Mouse (Mus musculus): ENCODE measurements at regions not wholly inside any gene's neighbourhood (a gene's known extent, or its start where the extent isn't known, plus 50 kb on each side); places are given as distances from the start of the nearest gene placed in this dataset.

GRCm38 (mm10) chr13:79453227-79453626 is 1253.7 kb upstream of the Nr2f1 start:
- in situ Hi-C loops (cut with MboI; ENCODE audit: low pct_unique_long_range_greater_than_20kb), result no loop called here
- H3K27me3 ChIP-seq, result no peaks in the 10 kb centered on the region
- ChIA-PET CTCF (no interaction called here), POLR2A (no interaction called here)
- DNase-seq (ENCODE audit: low read depth, low spot score) (no peak), ATAC-seq (no peak)
- no peak for TF ChIP-seq CTCF (IDR thresholded peaks at IDR 0.05)

- H3K27me3 ChIP-seq, result no peaks in the 10 kb centered on the region
- no peak for DNase-seq (ENCODE audit: low read depth, low spot score)
- in situ Hi-C loops (cut with MboI; ENCODE audit: low pct_unique_long_range_greater_than_20kb), result no loop called here
- no peak for ATAC-seq
- TF ChIP-seq CTCF (IDR thresholded peaks at IDR 0.05), result no peak
- ChIA-PET CTCF (no interaction called here), POLR2A (no interaction called here)
Observed at GRCm38 (mm10) chr13:79443113-79443512, 1243.6 kb upstream of the Nr2f1 start.

GRCm38 (mm10) chr13:79442701-79443100 is 1243.1 kb upstream of the Nr2f1 start:
- DNase-seq (ENCODE audit: low read depth, low spot score), result no peak
- ChIA-PET POLR2A (no interaction called here), CTCF (no interaction called here)
- no peaks in the 10 kb centered on the region for H3K27me3 ChIP-seq
- in situ Hi-C loops (cut with MboI; ENCODE audit: low pct_unique_long_range_greater_than_20kb), result no loop called here
- ATAC-seq, result no peak
- no peak for TF ChIP-seq CTCF (IDR thresholded peaks at IDR 0.05)

GRCm38 (mm10) chr13:79431465-79431864 is 1231.9 kb upstream of the Nr2f1 start:
- no peak for TF ChIP-seq CTCF (IDR thresholded peaks at IDR 0.05)
- no peak for DNase-seq (ENCODE audit: low read depth, low spot score)
- H3K27me3 ChIP-seq, result peaks cover 3% of the 10 kb centered on the region
- CTCF ChIA-PET, result no interaction called here
- in situ Hi-C loops (cut with MboI; ENCODE audit: low pct_unique_long_range_greater_than_20kb), result no loop called here
- POLR2A ChIA-PET, result no interaction called here
- ATAC-seq, result no peak

- in situ Hi-C loops (cut with MboI; ENCODE audit: low pct_unique_long_range_greater_than_20kb), result no loop called here
- ATAC-seq (no peak), DNase-seq (ENCODE audit: low read depth, low spot score) (no peak)
- CTCF ChIA-PET, result no interaction called here
- peaks cover 3% of the 10 kb centered on the region for H3K27me3 ChIP-seq
- TF ChIP-seq CTCF (IDR thresholded peaks at IDR 0.05), result no peak
- POLR2A ChIA-PET, result no interaction called here
Observed at GRCm38 (mm10) chr13:79430987-79431386, 1231.4 kb upstream of the Nr2f1 start.

- CTCF ChIA-PET, result no interaction called here
- no peak for TF ChIP-seq CTCF (IDR thresholded peaks at IDR 0.05)
- DNase-seq (ENCODE audit: low read depth, low spot score) (no peak), ATAC-seq (no peak)
- POLR2A ChIA-PET, result no interaction called here
- H3K27me3 ChIP-seq, result peaks cover 3% of the 10 kb centered on the region
- in situ Hi-C loops (cut with MboI; ENCODE audit: low pct_unique_long_range_greater_than_20kb), result no loop called here
Observed at GRCm38 (mm10) chr13:79430562-79430961, 1231.0 kb upstream of the Nr2f1 start.

GRCm38 (mm10) chr13:79417841-79418240 is 1218.3 kb upstream of the Nr2f1 start:
- CTCF ChIA-PET, result no interaction called here
- no peak for TF ChIP-seq CTCF (IDR thresholded peaks at IDR 0.05)
- DNase-seq (ENCODE audit: low read depth, low spot score), result no peak
- POLR2A ChIA-PET, result no interaction called here
- H3K27me3 ChIP-seq, result no peaks in the 10 kb centered on the region
- ATAC-seq, result no peak
- in situ Hi-C loops (cut with MboI; ENCODE audit: low pct_unique_long_range_greater_than_20kb), result no loop called here

GRCm38 (mm10) chr13:79400082-79400481 is 1200.5 kb upstream of the Nr2f1 start:
- ATAC-seq (no peak), DNase-seq (ENCODE audit: low read depth, low spot score) (no peak)
- H3K27me3 ChIP-seq, result no peaks in the 10 kb centered on the region
- CTCF ChIA-PET, result no interaction called here
- in situ Hi-C loops (cut with MboI; ENCODE audit: low pct_unique_long_range_greater_than_20kb), result no loop called here
- no peak for TF ChIP-seq CTCF (IDR thresholded peaks at IDR 0.05)
- POLR2A ChIA-PET, result no interaction called here

- ATAC-seq (no peak), DNase-seq (ENCODE audit: low read depth, low spot score) (no peak)
- in situ Hi-C loops (cut with MboI; ENCODE audit: low pct_unique_long_range_greater_than_20kb), result no loop called here
- POLR2A ChIA-PET, result no interaction called here
- H3K27me3 ChIP-seq, result no peaks in the 10 kb centered on the region
- no peak for TF ChIP-seq CTCF (IDR thresholded peaks at IDR 0.05)
- CTCF ChIA-PET, result no interaction called here
Observed at GRCm38 (mm10) chr13:79393938-79394337, 1194.4 kb upstream of the Nr2f1 start.

GRCm38 (mm10) chr13:79387928-79388327 is 1188.4 kb upstream of the Nr2f1 start:
- no peaks in the 10 kb centered on the region for H3K27me3 ChIP-seq
- CTCF ChIA-PET, result interaction anchor here (1.3 kb wide), 1 partner anchor 11 kb away, joined by 3 read pairs; no protein-coding TSS in a partner anchor
- POLR2A ChIA-PET, result no interaction called here
- no peak for TF ChIP-seq CTCF (IDR thresholded peaks at IDR 0.05)
- ATAC-seq (no peak), DNase-seq (ENCODE audit: low read depth, low spot score) (no peak)
- in situ Hi-C loops (cut with MboI; ENCODE audit: low pct_unique_long_range_greater_than_20kb), result no loop called here

GRCm38 (mm10) chr13:79341494-79341893 is 1141.9 kb upstream of the Nr2f1 start:
- ATAC-seq (no peak), DNase-seq (ENCODE audit: low read depth, low spot score) (no peak)
- ChIA-PET CTCF (no interaction called here), POLR2A (no interaction called here)
- in situ Hi-C loops (cut with MboI; ENCODE audit: low pct_unique_long_range_greater_than_20kb), result no loop called here
- peaks cover 17% of the 10 kb centered on the region for H3K27me3 ChIP-seq
- no peak for TF ChIP-seq CTCF (IDR thresholded peaks at IDR 0.05)

- DNase-seq (ENCODE audit: low read depth, low spot score) (no peak), ATAC-seq (no peak)
- POLR2A ChIA-PET, result no interaction called here
- CTCF ChIA-PET, result interaction anchor here (1.2 kb wide), 1 partner anchor 14 kb away, joined by 4 read pairs; no protein-coding TSS in a partner anchor
- in situ Hi-C loops (cut with MboI; ENCODE audit: low pct_unique_long_range_greater_than_20kb), result no loop called here
- TF ChIP-seq CTCF (IDR thresholded peaks at IDR 0.05), result no peak
- peaks cover 17% of the 10 kb centered on the region for H3K27me3 ChIP-seq
Observed at GRCm38 (mm10) chr13:79340459-79340858, 1140.9 kb upstream of the Nr2f1 start.

Data from Patski (cell line).